Mouse (Mus musculus): ENCODE results near the gene Selenom. TPM values are rescaled to one million over a fixed set of nuclear protein-coding genes. Genes with fewer than 3 reads are reported as not detected.
A peak's percentile ranks its signal among the peaks of the same experiment; 100 is the strongest.

Selenom gene
- polyA plus RNA-seq, 1 experiment from 2014 or later = 61.8 TPM

DNA sequence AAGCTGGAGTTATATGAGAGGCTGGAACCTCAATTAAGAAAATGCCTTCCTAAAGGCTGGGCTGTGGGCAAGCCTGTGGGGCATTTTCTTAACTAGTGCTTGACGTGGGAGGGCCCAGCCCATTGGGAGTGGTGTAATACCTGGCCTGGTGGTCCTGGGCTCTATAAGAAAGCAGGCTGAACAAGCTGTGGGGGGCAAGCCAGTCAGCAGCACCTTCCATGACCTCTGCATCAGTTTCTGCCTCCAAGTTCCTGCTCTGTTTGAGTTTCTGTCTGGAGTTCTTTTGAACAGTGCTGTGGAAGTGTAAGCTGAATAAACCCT is 31.7 kb downstream of the Selenom start:
- no peak for ATAC-seq (ENCODE audit: low FRiP score, low read depth)
- no peak overlapping the region for H3K4me2 ChIP-seq (replicated peaks)
- no peaks in the 10 kb centered on the region for H3K4me1 ChIP-seq
- H3K27ac ChIP-seq = no peak overlapping the region
- no peaks in the 10 kb centered on the region for H3K27me3 ChIP-seq (replicated peaks)
- no peak overlapping the region for H3K9ac ChIP-seq
- H3K4me3 ChIP-seq = no peak overlapping the region
- H3K9me3 ChIP-seq = peaks cover 4% of the 10 kb centered on the region; the same call in 1 of the 2 replicates
- no peaks in the 10 kb centered on the region for H3K36me3 ChIP-seq
- 18% methylated on average over 1 of the region's 1 CpGs for WGBS

GRCm38 (mm10) chr11:3547047-3547446 is 32.6 kb downstream of the Selenom start:
- Histone ChIP-seq H3K4me2 (replicated peaks) (no peak overlapping the region), H3K4me3 (no peak overlapping the region), H3K9me3 (peaks cover 4% of the 10 kb centered on the region; the same call in 1 of the 2 replicates), H3K27ac (no peak overlapping the region), H3K4me1 (no peaks in the 10 kb centered on the region), H3K9ac (no peak overlapping the region), H3K27me3 (replicated peaks) (no peaks in the 10 kb centered on the region), H3K36me3 (no peaks in the 10 kb centered on the region)
- WGBS = 91% methylated on average over 2 of the region's 2 CpGs
- ATAC-seq (ENCODE audit: low FRiP score, low read depth) = no peak

DNA sequence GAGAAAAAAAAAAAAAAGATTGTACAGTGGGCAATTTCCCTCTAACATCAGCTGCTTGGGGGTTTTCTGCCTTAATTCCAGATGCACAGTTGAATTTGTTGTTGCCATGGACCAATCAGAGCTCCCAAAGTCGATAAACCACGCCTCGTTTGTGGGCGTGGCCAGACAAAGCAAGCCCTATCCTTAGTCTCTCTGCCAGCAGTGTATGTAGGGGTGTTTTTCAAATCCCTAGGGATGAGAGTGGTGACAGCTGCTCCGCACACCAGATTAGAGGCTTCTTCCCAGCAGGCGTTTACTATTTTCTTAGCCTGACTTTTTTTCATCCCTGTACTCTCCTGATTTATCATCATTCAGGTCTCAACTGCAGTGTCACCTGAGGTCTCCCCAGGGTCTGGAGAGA is 33.5 kb downstream of the Selenom start:
- no peaks in the 10 kb centered on the region for H3K4me1 ChIP-seq
- peak; percentile 53; the same call in 1 of the 2 replicates for ATAC-seq (ENCODE audit: low FRiP score, low read depth)
- 46% methylated on average over 6 of the region's 6 CpGs for WGBS
- no peaks in the 10 kb centered on the region for H3K36me3 ChIP-seq
- no peak overlapping the region for H3K9ac ChIP-seq
- H3K4me2 ChIP-seq (replicated peaks) = no peak overlapping the region
- peaks cover 4% of the 10 kb centered on the region; the same call in 1 of the 2 replicates for H3K9me3 ChIP-seq
- no peak overlapping the region for H3K4me3 ChIP-seq
- no peak overlapping the region for H3K27ac ChIP-seq
- H3K27me3 ChIP-seq (replicated peaks) = no peaks in the 10 kb centered on the region

- no peaks in the 10 kb centered on the region for H3K4me1 ChIP-seq
- no peaks in the 10 kb centered on the region for H3K36me3 ChIP-seq
- H3K4me2 ChIP-seq (replicated peaks) = no peak overlapping the region
- 60% methylated on average over 3 of the region's 3 CpGs for WGBS
- H3K27me3 ChIP-seq (replicated peaks) = no peaks in the 10 kb centered on the region
- no peak for ATAC-seq (ENCODE audit: low FRiP score, low read depth)
- H3K4me3 ChIP-seq = no peak overlapping the region
- peaks cover 4% of the 10 kb centered on the region; the same call in 1 of the 2 replicates for H3K9me3 ChIP-seq
- no peak overlapping the region for H3K27ac ChIP-seq
- no peak overlapping the region for H3K9ac ChIP-seq
These were observed 34.2 kb downstream of the Selenom start for GRCm38 (mm10) chr11:3548564-3549295.

- H3K9me3 ChIP-seq = no peaks in the 10 kb centered on the region
- H3K4me2 ChIP-seq (replicated peaks) = no peak overlapping the region
- H3K9ac ChIP-seq = no peak overlapping the region
- H3K27ac ChIP-seq = no peak overlapping the region
- H3K36me3 ChIP-seq = no peaks in the 10 kb centered on the region
- H3K4me1 ChIP-seq = no peaks in the 10 kb centered on the region
- no peak overlapping the region for H3K4me3 ChIP-seq
- H3K27me3 ChIP-seq (replicated peaks) = no peaks in the 10 kb centered on the region
- no peak for ATAC-seq (ENCODE audit: low FRiP score, low read depth)
- WGBS = 89% methylated on average over 5 of the region's 5 CpGs
These were observed 35.3 kb downstream of the Selenom start for GRCm38 (mm10) chr11:3549791-3550190.

DNA sequence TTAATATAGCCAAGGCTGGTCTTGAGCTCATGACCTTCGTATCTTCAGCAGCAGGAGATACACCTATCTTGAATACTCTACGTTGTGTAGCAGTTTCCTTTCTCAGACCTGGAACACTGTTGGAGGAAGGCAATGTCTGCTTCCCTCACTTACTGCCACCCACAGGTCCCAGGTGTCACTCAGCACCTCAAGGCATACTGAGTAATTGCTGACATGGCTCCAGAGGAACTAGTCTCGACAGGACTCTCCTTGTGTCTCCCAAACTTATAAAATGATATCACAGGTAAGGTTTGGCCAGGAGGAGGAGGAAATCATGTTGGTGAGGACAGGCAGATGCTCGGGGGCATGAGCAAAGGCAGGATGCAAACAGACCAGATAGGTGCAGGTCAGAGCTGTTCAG is 40.5 kb downstream of the Selenom start:
- H3K9me3 ChIP-seq = no peaks in the 10 kb centered on the region
- no peaks in the 10 kb centered on the region for H3K36me3 ChIP-seq
- H3K4me3 ChIP-seq = no peak overlapping the region
- H3K27ac ChIP-seq = no peak overlapping the region
- no peaks in the 10 kb centered on the region for H3K27me3 ChIP-seq (replicated peaks)
- WGBS = 85% methylated on average over 4 of the region's 4 CpGs
- H3K4me1 ChIP-seq = no peaks in the 10 kb centered on the region
- no peak overlapping the region for H3K9ac ChIP-seq
- H3K4me2 ChIP-seq (replicated peaks) = no peak overlapping the region
- no peak for ATAC-seq (ENCODE audit: low FRiP score, low read depth)

GRCm38 (mm10) chr11:3557852-3558251 is 43.4 kb downstream of the Selenom start:
- no peaks in the 10 kb centered on the region for H3K27me3 ChIP-seq (replicated peaks)
- no peak overlapping the region for H3K27ac ChIP-seq
- H3K4me1 ChIP-seq = no peaks in the 10 kb centered on the region
- ATAC-seq (ENCODE audit: low FRiP score, low read depth) = no peak
- H3K4me2 ChIP-seq (replicated peaks) = no peak overlapping the region
- no peaks in the 10 kb centered on the region for H3K9me3 ChIP-seq
- 85% methylated on average over 3 of the region's 3 CpGs for WGBS
- no peak overlapping the region for H3K4me3 ChIP-seq
- H3K36me3 ChIP-seq = no peaks in the 10 kb centered on the region
- no peak overlapping the region for H3K9ac ChIP-seq

DNA sequence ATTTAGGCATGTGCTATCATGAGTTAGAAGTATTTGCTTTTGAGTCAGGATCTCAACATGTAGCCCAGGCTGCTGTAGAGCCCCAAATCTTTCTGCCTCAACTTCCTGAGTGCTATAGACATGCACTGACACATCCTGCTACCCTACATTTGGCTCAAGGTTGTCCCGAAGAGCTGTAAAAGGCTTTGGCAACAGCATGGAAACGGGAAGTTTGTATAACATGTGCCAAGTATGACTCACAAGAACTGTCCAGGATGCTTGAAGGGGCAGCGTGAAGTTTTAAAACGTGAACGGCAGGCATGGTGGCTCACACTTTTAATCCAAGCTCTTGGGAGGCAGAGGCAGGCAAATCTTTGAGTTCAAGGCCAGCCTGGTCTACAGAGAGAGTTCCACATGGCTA is 45.7 kb downstream of the Selenom start:
- no peaks in the 10 kb centered on the region for H3K9me3 ChIP-seq
- no peak overlapping the region for H3K27ac ChIP-seq
- no peaks in the 10 kb centered on the region for H3K36me3 ChIP-seq
- no peak overlapping the region for H3K4me2 ChIP-seq (replicated peaks)
- ATAC-seq (ENCODE audit: low FRiP score, low read depth) = no peak
- no peak overlapping the region for H3K9ac ChIP-seq
- H3K27me3 ChIP-seq (replicated peaks) = no peaks in the 10 kb centered on the region
- 86% methylated on average over 5 of the region's 5 CpGs for WGBS
- no peaks in the 10 kb centered on the region for H3K4me1 ChIP-seq
- H3K4me3 ChIP-seq = no peak overlapping the region

GRCm38 (mm10) chr11:3563853-3564252 is 49.4 kb downstream of the Selenom start:
- Histone ChIP-seq H3K4me2 (replicated peaks) (no peak overlapping the region), H3K27me3 (replicated peaks) (no peaks in the 10 kb centered on the region), H3K9ac (no peak overlapping the region), H3K4me3 (no peak overlapping the region), H3K36me3 (no peaks in the 10 kb centered on the region), H3K9me3 (no peaks in the 10 kb centered on the region), H3K4me1 (no peaks in the 10 kb centered on the region), H3K27ac (no peak overlapping the region)
- 92% methylated on average over 6 of the region's 6 CpGs for WGBS
- no peak for ATAC-seq (ENCODE audit: low FRiP score, low read depth)

- no peak for ATAC-seq (ENCODE audit: low FRiP score, low read depth)
- no peaks in the 10 kb centered on the region for H3K4me1 ChIP-seq
- H3K4me2 ChIP-seq (replicated peaks) = no peak overlapping the region
- no peak overlapping the region for H3K9ac ChIP-seq
- no peak overlapping the region for H3K4me3 ChIP-seq
- H3K27ac ChIP-seq = no peak overlapping the region
- WGBS = 70% methylated on average over 7 of the region's 7 CpGs
- no peaks in the 10 kb centered on the region for H3K9me3 ChIP-seq
- no peaks in the 10 kb centered on the region for H3K36me3 ChIP-seq
- no peaks in the 10 kb centered on the region for H3K27me3 ChIP-seq (replicated peaks)
These were observed 50.0 kb downstream of the Selenom start for GRCm38 (mm10) chr11:3564451-3564850.

DNA sequence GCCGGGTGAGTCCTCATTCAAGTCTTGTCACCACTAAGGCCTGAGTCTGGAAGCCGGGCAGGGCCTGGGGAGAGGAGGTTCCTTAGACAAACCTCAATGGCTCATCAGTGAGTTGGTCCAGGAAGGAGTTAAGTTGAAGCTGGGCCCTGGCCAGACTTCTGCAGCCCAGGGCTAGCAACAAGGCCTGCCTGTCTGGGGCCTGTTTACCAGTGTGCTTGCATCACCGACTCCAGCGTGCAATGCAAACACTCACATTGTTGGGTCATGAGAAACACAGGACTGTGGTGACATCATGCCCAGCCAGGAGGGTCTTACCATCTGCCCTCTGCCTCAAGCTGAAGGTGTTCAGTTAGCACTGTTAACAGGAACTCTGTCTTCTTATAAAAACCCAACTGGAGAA is 51.5 kb downstream of the Selenom start:
- Histone ChIP-seq H3K4me1 (no peaks in the 10 kb centered on the region), H3K9me3 (no peaks in the 10 kb centered on the region), H3K4me2 (replicated peaks) (no peak overlapping the region), H3K4me3 (no peak overlapping the region), H3K27me3 (replicated peaks) (no peaks in the 10 kb centered on the region), H3K9ac (no peak overlapping the region), H3K36me3 (no peaks in the 10 kb centered on the region), H3K27ac (no peak overlapping the region)
- WGBS = 87% methylated on average over 4 of the region's 4 CpGs
- no peak for ATAC-seq (ENCODE audit: low FRiP score, low read depth)

Data from neural tube, embryonic 12.5 days (tissue).